Mouse (Mus musculus) embryonic facial prominence, embryonic 14.5 days (tissue): ENCODE data around the gene Rin2. TPM values are rescaled to one million over a fixed set of nuclear protein-coding genes. Genes with fewer than 3 reads are reported as not detected.
A peak's percentile ranks its signal among the peaks of the same experiment; 100 is the strongest.

ENCODE experiments used
- ATAC-seq: fragments of 200-750 bp; cut with Nextera tagmentation; 2 replicates; pipeline ENCODE4 v1.8.0; 2017; ENCODE audit warnings: low read depth, moderate number of reproducible peaks, moderate TSS enrichment
- DNase-seq: peaks from one replicate; pipeline ENCODE4 v3.0.0-alpha.2; 2015; ENCODE audit warnings: low spot score
- H3K27ac ChIP-seq: fragments of 300-500 bp; sonication (generic); replicated peaks from 2 replicates; pipeline ENCODE4 v1.5.1; 2014; ENCODE audit warnings: low read depth, mild to moderate bottlenecking, low read length, moderate library complexity
- H3K27me3 ChIP-seq: fragments of 300-500 bp; sonication (generic); replicated peaks from 2 replicates; pipeline ENCODE4 v1.6.1; 2014; ENCODE audit warnings: low read length; ENCODE audit not compliant: control insufficient read depth, insufficient read depth
- H3K36me3 ChIP-seq: fragments of 300-500 bp; sonication (generic); 2 replicates; pipeline ENCODE4 v1.6.1; 2014; ENCODE audit warnings: low read length, mixed read lengths; ENCODE audit not compliant: control insufficient read depth, insufficient read depth
- H3K4me1 ChIP-seq: fragments of 300-500 bp; sonication (generic); 2 replicates; pipeline ENCODE4 v1.6.1; 2014; ENCODE audit warnings: antibody characterized with exemption, low read length; ENCODE audit not compliant: control insufficient read depth, insufficient read depth
- H3K4me2 ChIP-seq: fragments of 300-500 bp; sonication (generic); 2 replicates; pipeline ENCODE4 v1.6.1; 2014; ENCODE audit warnings: low read depth, mild to moderate bottlenecking, low read length, moderate library complexity, mixed read lengths
- H3K4me3 ChIP-seq: fragments of 300-500 bp; sonication (generic); 2 replicates; pipeline ENCODE4 v1.5.1; 2014; ENCODE audit warnings: low read depth, mild to moderate bottlenecking, low read length
- H3K9ac ChIP-seq: fragments of 300-500 bp; sonication (generic); 2 replicates; pipeline ENCODE4 v1.6.1; 2014; ENCODE audit warnings: low read depth, mild to moderate bottlenecking, low read length, moderate library complexity, mixed read lengths
- H3K9me3 ChIP-seq: fragments of 300-500 bp; sonication (generic); 2 replicates; pipeline ENCODE4 v1.6.1; 2016; ENCODE audit warnings: low read length; ENCODE audit not compliant: control insufficient read depth
- WGBS: fragments of 180-500 bp; shearing (Covaris S2); extraction: QIAGEN DNeasy Blood & Tissue Kit; methylation state at CpG from one replicate; pipeline ENCODE4 v1.1.7; 2014; 5-methylcytosine and 5-hydroxymethylcytosine counted together
- polyA plus RNA-seq: library from polyadenylated mRNA; unstranded; fragments of >200 nt; fragmentation: Nextera tagmentation; extraction: Ambion mirVana; gene quantifications from 2 replicates; pipeline ENCODE4 v1.2.1, GENCODE M21; 2014

Gene Rin2
- polyA plus RNA-seq, 1 experiment from 2014 or later = 33.0 TPM

DNA sequence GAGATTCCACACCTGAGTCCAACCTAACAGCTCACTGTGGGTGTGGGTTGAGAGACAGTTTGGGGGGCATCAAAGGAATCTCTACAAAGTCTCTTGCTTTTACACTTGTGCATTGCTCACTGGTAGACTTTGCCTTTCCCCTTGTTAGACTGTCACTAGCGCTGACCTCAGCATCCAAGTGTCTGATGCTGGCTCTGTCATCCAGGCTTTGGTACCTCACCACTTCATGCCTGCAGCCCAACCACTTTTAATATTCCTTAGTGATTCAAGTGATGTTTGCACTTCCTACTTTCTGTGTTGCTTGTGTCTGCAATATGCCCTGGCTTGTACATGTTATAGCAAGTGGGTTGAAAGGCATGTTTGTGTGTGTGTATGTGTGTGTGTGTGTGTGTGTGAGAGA, 109.9 kb downstream of the Rin2 start:
- Histone ChIP-seq H3K36me3 (no peaks in the 10 kb centered on the region), H3K4me3 (no peak overlapping the region), H3K4me2 (no peak overlapping the region), H3K9ac (no peak overlapping the region), H3K9me3 (no peaks in the 10 kb centered on the region), H3K27ac (peak overlapping the region; percentile 83; the same call in 1 of the 2 replicates), H3K27me3 (no peaks in the 10 kb centered on the region), H3K4me1 (peaks cover 32% of the 10 kb centered on the region)
- WGBS = 44% methylated on average over 1 of the region's 1 CpGs
- ATAC-seq (no peak), DNase-seq (peak; percentile 36)

DNA sequence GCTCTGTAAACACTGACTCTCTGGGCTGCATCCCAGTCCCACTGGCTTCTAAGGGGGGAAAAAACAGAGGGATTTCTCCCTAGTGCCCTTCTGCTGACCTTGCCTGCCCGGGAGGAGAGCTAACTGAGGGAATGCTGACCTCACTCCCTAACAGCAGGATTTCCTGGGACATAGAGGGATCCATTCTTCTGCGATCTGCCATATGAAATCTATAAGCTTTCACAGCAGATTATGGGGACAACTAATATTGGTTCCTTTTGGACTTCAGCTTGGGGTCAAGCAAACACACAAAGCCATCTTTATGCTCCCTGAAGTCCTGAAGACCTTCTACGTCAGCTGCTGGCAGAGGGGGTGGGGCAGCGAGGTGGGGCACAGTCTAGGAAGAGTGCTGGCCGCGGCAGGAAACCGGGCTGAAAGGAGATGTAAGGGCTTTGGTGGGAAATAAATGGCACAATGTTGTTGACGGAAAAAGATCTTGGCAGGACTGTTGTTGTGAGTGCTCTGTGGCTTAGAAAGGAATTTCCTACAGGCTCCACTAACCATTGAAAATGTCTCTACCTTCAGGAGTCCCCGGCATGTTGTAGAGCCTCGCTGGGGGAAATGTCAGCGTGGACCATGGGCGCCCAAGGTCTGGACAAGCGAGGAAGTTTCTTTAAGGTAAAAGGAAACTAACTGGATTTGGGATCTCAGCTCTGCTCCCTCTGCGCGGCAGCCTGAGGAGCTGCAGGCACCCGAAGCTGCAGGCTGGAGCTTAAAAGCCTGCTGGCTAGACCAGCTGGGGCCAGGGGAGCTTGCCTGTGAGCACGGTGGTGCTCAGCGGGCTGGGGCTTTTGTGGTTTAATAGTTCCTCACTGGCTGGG, 111.0 kb downstream of the Rin2 start:
- 1% methylated on average over 18 of the region's 18 CpGs for WGBS
- H3K9me3 ChIP-seq = no peaks in the 10 kb centered on the region
- H3K4me3 ChIP-seq = peak overlapping the region; percentile 34
- H3K27me3 ChIP-seq = no peaks in the 10 kb centered on the region
- peak; percentile 78 for DNase-seq
- peak overlapping the region; percentile 56 for H3K4me2 ChIP-seq
- no peaks in the 10 kb centered on the region for H3K36me3 ChIP-seq
- H3K9ac ChIP-seq = peak overlapping the region; percentile 46
- peak; percentile 71 for ATAC-seq
- H3K27ac ChIP-seq = peak overlapping the region; percentile 83
- H3K4me1 ChIP-seq = peaks cover 32% of the 10 kb centered on the region

DNA sequence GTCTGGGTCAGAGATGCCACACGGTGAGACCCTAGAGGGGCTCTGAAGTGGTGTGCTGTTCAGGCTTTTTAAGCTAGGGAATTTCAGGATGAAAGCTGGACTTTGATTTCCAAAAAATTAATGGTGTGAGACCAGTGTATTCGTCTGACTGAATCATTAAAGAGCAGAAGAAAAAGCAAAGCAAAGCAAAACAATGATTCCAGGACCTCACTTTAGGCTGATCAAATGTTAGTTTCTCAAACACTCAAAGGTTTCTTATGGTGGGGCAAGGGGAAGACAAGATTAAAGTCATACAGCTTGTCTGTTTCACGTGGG, 111.6 kb downstream of the Rin2 start:
- WGBS = 7% methylated on average over 3 of the region's 3 CpGs
- H3K4me1 ChIP-seq = peaks cover 32% of the 10 kb centered on the region

DNA sequence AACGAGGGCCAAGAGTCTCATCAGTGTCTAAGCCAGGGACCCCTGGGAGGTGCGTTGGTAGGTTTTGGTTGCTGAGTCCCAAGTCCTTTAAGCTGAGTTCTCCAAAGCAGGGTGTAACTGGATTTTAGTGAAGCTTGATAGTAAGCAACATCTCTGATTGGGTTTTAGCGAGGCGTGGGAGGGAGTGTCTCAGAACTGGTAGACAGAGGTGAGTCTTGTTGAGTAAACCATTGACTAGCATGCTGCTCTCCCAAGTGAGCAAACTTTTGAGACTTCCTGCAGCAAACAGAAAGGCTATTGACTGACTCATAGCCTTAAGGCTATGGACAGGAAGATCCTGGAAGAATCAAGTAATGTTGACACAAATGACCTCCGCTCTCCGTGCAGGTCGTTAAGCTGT, 112.5 kb downstream of the Rin2 start:
- H3K27me3 ChIP-seq = no peaks in the 10 kb centered on the region
- peak overlapping the region; percentile 56 for H3K4me2 ChIP-seq
- H3K9ac ChIP-seq = no peak overlapping the region
- no peaks in the 10 kb centered on the region for H3K9me3 ChIP-seq
- peak; percentile 18 for DNase-seq
- no peak for ATAC-seq
- no peaks in the 10 kb centered on the region for H3K36me3 ChIP-seq
- peaks cover 32% of the 10 kb centered on the region for H3K4me1 ChIP-seq
- WGBS = 38% methylated on average over 7 of the region's 7 CpGs
- H3K4me3 ChIP-seq = no peak overlapping the region
- H3K27ac ChIP-seq = no peak overlapping the region

More for the DNA sequence above, 111.6 kb downstream of the Rin2 start:
- H3K27ac ChIP-seq = peak overlapping the region; percentile 83
- DNase-seq (no peak), ATAC-seq (no peak)
- no peaks in the 10 kb centered on the region for H3K9me3 ChIP-seq
- peak overlapping the region; percentile 46 for H3K9ac ChIP-seq
- H3K4me3 ChIP-seq = peak overlapping the region; percentile 34
- H3K36me3 ChIP-seq = no peaks in the 10 kb centered on the region
- H3K27me3 ChIP-seq = no peaks in the 10 kb centered on the region
- peak overlapping the region; percentile 56 for H3K4me2 ChIP-seq

DNA sequence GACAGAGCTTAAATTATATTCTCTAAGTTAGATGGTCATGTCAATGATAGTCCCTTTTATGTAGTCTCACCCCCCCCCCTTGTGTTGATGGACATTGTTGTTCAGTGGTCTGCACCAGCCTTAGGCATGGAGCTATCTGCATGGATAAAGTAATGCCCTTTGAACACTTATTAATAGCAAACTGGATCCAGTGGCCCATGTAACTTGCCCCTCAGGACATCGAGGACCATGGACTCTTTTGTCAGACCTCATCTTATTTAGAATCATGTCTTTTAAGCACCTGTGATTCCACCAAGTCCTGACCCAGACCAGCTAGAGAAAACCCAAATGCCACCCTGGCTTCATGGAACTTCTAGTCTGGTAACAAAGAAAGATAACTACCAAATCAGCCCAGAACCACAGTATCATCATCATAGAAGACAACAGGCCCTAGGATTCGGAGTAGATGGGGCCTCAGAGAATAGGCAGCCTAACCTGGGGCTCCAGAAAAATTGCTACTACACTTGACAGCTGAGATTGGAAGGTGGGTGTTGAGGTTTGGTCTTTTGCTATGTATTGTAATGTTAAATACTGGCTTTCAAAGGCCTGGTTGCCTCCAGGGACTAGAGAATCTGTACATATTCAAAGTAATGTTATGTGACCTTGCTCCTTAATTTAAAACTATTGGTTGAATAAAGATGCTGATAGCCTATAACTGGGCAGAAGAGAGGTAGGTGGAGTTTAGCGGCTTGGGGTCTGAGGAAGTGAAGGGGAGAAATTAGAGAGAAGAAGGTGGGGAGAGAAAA, 113.7 kb downstream of the Rin2 start:
- DNase-seq (no peak), ATAC-seq (no peak)
- no peak overlapping the region for H3K9ac ChIP-seq
- no peak overlapping the region for H3K27ac ChIP-seq
- no peak overlapping the region for H3K4me2 ChIP-seq
- H3K9me3 ChIP-seq = no peaks in the 10 kb centered on the region
- 95% methylated on average over 3 of the region's 3 CpGs for WGBS
- H3K27me3 ChIP-seq = no peaks in the 10 kb centered on the region
- H3K36me3 ChIP-seq = no peaks in the 10 kb centered on the region
- H3K4me1 ChIP-seq = peaks cover 29% of the 10 kb centered on the region
- no peak overlapping the region for H3K4me3 ChIP-seq

DNA sequence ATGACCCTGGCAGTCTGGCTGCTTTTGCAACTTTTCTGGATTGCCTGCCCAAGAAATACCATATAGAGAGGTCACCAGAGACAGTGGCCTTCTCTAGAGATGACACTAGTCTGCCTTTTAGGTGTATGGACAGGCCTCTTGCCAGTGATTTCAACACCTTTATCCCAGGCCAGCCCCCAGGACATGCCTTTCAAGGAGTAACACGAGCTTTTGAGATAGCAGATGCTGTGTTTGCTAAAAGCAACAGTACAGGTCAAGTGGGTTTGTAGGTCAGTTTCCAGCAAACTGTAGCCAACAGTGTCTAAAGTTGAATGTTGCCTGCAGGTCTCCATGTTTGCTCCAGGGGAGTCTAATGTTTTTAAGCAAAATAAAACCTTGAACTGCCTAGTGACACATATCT, 118.7 kb downstream of the Rin2 start:
- WGBS = 45% methylated on average over 1 of the region's 1 CpGs
- no peak overlapping the region for H3K27ac ChIP-seq
- H3K4me3 ChIP-seq = no peak overlapping the region
- DNase-seq = no peak
- H3K27me3 ChIP-seq = no peaks in the 10 kb centered on the region
- H3K9ac ChIP-seq = no peak overlapping the region
- ATAC-seq = no peak
- H3K9me3 ChIP-seq = no peaks in the 10 kb centered on the region
- H3K4me1 ChIP-seq = no peaks in the 10 kb centered on the region
- H3K36me3 ChIP-seq = no peaks in the 10 kb centered on the region
- H3K4me2 ChIP-seq = no peak overlapping the region

DNA sequence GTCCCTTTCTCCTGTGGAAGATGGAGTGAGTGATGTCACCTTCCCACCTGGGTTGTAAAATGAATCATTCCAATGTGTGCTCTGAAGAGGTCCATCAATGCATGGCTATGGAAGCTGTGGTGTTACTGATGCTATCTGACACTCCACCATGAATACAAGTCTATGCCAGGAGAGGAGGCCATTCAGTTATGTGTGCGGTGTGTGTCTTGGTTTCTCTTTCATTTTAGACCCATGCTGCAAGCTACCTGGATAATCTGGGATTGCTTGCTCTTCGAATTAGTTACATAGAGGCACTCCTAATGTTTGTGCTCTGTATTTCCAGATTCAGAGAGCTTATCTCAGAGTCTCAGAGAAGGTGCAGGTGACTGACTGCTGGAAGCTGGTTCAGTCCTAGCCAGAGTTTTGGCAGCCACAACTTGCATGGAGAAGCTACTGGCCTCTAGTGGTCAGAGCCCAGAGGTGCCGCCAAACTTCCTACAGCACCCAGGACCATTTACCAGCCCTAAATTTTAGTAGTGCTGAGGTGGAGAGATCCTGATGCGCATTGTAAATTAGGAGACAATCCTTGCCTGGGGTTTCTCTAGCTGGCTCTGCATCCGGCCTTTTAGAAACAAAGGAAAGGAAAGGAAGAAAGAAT, 119.4 kb downstream of the Rin2 start:
- DNase-seq (peak; percentile 76), ATAC-seq (no peak)
- H3K4me3 ChIP-seq = no peak overlapping the region
- 41% methylated on average over 5 of the region's 5 CpGs for WGBS
- H3K9ac ChIP-seq = no peak overlapping the region
- no peaks in the 10 kb centered on the region for H3K27me3 ChIP-seq
- no peaks in the 10 kb centered on the region for H3K36me3 ChIP-seq
- H3K27ac ChIP-seq = no peak overlapping the region
- H3K4me2 ChIP-seq = no peak overlapping the region
- no peaks in the 10 kb centered on the region for H3K4me1 ChIP-seq
- no peaks in the 10 kb centered on the region for H3K9me3 ChIP-seq

DNA sequence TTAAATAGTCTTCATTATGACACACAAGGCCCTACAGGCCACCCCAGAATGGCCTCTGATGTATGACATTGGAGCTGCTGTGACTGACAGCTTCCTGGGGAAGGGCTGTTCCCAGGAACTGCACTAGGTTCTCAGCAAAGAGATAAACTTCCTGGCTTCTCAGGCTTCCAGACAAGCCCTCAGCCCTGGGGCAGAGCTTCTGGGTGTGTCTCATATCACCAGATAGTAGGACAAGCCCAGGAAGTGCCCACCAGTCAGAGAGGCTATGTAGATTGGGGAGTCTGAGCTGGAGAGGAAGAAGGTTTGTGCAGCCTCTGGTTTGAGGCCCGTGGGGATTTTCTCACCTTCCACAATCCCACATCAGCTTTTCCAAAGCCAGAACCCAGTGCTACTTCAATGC, 122.8 kb downstream of the Rin2 start:
- Histone ChIP-seq H3K9ac (no peak overlapping the region), H3K4me2 (no peak overlapping the region), H3K4me3 (no peak overlapping the region), H3K4me1 (no peaks in the 10 kb centered on the region), H3K36me3 (no peaks in the 10 kb centered on the region), H3K9me3 (no peaks in the 10 kb centered on the region), H3K27me3 (no peaks in the 10 kb centered on the region), H3K27ac (no peak overlapping the region)
- WGBS = 73% methylated on average over 1 of the region's 1 CpGs
- ATAC-seq (no peak), DNase-seq (no peak)
